Mouse (Mus musculus): ENCODE measurements around the gene Tmem255b. TPM values are rescaled to one million over a fixed set of nuclear protein-coding genes. Genes with fewer than 3 reads are reported as not detected.

The Tmem255b gene
- polyA plus RNA-seq, 1 experiment from 2014 or later: 0.62 TPM

DNA sequence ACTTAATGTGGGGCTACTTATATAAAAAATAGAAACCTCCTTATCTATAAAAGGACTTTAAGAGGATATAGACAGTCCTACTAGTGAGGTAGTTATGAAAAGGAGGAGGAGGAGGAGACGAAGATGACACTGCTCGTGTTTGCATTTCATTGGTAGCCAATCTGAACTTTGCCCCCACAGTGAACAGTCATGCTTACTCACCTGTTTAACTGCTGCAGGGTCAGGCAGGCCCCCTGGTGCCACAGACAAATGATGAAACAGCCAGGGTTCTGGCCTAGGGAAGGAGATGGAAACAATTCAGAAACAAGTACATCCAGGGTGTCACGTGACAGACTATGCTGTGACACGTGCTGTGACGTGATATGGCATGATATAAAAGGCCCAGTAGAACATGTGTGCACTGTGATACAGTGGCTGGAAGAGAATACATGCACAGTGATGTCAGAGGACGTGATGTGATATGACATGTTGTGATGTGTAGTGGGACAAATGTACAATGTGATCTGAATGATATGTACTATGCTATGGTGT, 16.8 kb downstream of the Tmem255b start:
- Histone ChIP-seq H3K4me1 (replicated peaks) (peaks cover 15% of the 10 kb centered on the region), H3K4me3 (no peak overlapping the region), H3K36me3 (no peaks in the 10 kb centered on the region), H3K27me3 (peaks cover 4% of the 10 kb centered on the region; the same call in 1 of the 2 replicates), H3K9me3 (no peaks in the 10 kb centered on the region), H3K27ac (no peak overlapping the region), H3K9ac (no peak overlapping the region), H3K4me2 (no peak overlapping the region)
- 78% methylated on average over 6 of the region's 6 CpGs for WGBS
- ATAC-seq (ENCODE audit: low FRiP score): no peak

DNA sequence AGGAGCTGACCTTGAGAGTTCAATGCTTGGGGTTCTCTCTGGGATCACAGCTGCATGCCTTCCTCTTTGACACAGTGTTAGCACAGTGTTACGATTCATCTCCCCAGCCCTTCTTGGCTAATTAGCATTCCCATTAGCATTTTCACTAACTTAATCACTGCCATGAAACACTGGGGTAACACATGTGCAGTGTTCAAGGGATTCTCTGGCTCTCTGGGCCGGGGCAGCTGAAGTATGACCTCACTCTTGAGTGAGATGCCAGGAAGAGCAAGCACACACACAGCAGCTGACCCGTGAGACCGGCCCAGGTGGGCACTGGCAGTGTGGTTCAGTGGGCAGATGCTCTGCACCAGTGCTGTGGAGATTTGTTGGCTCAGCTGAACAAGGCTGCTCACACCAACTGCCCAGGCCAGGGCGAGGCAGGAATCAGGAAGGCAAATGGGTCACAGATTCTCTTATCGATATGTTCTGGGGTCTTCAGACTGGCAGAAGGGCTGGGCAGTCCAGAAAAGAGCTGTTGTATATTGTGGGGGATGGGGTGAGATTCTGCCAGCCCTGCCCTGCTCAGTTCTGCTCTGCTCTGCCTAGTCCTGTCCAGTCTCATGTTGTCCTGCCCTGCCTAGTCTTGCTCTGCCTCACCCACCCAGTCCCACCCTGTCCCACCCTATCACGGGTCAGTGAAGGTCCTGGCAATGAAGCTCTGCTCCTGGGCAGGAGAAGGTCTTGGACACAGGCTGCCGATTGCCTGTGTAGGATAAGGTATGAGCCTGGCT, 19.5 kb downstream of the Tmem255b start:
- 55% methylated on average over 8 of the region's 8 CpGs for WGBS

DNA sequence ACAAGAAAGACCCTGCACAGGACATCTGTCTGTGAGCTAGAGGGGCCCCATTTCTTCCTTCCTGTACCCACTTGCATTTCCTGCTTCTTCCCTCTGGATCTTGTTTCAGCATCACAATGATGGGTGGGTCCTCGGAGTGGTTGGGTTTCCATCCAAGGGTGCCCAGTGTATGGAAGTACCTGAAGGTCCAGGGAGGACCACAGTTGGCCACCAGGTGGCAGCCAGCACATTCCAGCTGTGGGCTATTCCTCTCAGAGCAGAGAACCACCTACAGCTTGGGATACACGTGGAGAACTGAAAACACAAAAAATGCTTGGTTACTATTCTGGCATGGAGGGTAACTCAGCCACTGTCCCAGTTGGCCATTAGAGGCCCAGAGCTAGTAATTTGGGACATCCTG, 20.3 kb downstream of the Tmem255b start:
- 42% methylated on average over 2 of the region's 2 CpGs for WGBS
- H3K4me3 ChIP-seq: no peak overlapping the region
- H3K4me2 ChIP-seq: no peak overlapping the region
- 0 out of 2 replicates have a peak, but pooled peaks have one; percentile 46 for ATAC-seq (ENCODE audit: low FRiP score)
- peaks cover 15% of the 10 kb centered on the region for H3K4me1 ChIP-seq (replicated peaks)
- H3K27ac ChIP-seq: no peak overlapping the region
- no peaks in the 10 kb centered on the region for H3K9me3 ChIP-seq
- H3K27me3 ChIP-seq: no peaks in the 10 kb centered on the region
- H3K9ac ChIP-seq: no peak overlapping the region
- H3K36me3 ChIP-seq: no peaks in the 10 kb centered on the region

More for the DNA sequence above, 19.5 kb downstream of the Tmem255b start:
- Histone ChIP-seq H3K36me3 (no peaks in the 10 kb centered on the region), H3K4me3 (no peak overlapping the region), H3K27ac (peak overlapping the region; percentile 49), H3K9me3 (no peaks in the 10 kb centered on the region), H3K27me3 (no peaks in the 10 kb centered on the region), H3K9ac (0 out of 2 replicates have a peak overlapping the region, but pooled peaks have one; percentile 9), H3K4me1 (replicated peaks) (peaks cover 15% of the 10 kb centered on the region), H3K4me2 (no peak overlapping the region)
- ATAC-seq (ENCODE audit: low FRiP score): peak; percentile 84

DNA sequence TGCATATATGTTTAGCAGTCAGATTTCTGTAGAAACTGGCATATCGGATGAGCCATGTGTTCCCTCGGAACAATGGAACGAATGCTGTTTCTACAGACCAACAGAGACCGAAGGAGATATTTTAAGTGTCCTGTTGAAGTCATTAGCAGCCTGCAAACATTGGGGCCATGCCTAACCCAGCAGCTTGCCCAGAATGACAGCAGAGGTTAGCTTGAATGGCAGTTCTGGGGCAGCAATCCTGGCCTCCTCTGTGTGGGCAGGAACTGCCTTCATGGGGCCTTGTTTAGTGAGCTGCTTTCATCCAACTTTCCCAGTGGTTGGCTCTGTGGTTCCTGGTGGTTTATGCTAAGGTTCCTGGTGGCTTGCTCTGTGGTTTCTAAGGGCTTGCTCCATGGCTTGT, 24.4 kb downstream of the Tmem255b start:
- no peaks in the 10 kb centered on the region for H3K9me3 ChIP-seq
- H3K4me1 ChIP-seq (replicated peaks): peaks cover 8% of the 10 kb centered on the region
- H3K4me2 ChIP-seq: no peak overlapping the region
- H3K27ac ChIP-seq: no peak overlapping the region
- H3K4me3 ChIP-seq: no peak overlapping the region
- no peak overlapping the region for H3K9ac ChIP-seq
- H3K27me3 ChIP-seq: no peaks in the 10 kb centered on the region
- no peaks in the 10 kb centered on the region for H3K36me3 ChIP-seq
- 92% methylated on average over 4 of the region's 4 CpGs for WGBS
- no peak for ATAC-seq (ENCODE audit: low FRiP score)

DNA sequence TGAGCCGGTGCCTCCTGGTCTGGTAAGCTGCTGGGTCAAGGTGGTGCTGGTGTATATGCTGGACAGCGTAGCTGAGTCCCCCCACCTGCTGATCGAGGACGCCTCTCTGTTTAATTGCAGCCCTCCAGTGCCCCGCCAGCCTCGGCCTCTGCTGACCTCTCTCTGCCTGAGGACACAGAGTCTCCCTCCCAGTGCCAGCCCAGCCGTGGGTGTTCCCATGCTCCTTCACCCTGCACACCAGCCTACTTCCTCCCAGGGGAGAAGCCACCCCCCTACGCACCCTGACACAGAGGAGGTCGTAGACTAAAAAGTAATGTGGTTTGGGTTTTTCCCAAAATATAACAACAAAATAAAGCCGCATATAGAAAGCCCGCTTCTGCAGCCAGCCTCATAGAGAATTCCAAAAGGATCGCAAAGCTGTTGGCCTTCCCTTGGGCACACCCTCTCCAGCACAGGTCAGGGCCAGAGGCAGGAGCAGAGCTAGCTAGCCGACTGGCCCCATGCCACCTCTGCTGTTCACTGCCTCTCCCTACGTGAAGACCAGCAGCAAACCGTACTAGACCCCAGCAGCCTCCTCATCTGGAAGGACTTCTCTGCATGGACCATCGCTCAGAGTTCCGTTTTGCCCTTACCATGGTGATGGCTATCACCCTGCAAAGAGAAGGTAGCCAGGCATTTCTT, 26.2 kb downstream of the Tmem255b start:
- WGBS: 84% methylated on average over 17 of the region's 17 CpGs
- H3K9me3 ChIP-seq: no peaks in the 10 kb centered on the region
- H3K4me3 ChIP-seq: no peak overlapping the region

DNA sequence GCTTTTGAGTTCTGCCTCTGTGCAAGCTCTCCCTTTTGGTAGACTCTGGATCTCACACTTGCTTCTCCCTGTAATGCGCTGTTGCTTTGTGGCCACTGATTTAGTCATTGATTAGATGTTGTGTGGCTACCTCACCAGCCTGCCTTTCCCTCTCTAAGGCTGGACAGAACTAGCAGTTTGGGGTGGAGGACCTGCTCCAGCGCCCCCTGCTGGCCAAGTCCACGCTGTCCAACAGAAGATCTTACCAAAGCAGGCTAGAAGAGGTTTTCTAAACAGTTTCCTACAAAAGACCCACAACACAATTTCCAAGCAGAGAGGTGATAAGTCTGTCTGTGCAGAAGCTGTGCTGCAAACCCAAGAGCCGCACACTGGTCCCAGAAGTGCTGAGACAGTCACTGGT, 26.9 kb downstream of the Tmem255b start:
- no peaks in the 10 kb centered on the region for H3K27me3 ChIP-seq
- no peak overlapping the region for H3K4me2 ChIP-seq
- H3K36me3 ChIP-seq: no peaks in the 10 kb centered on the region
- H3K9me3 ChIP-seq: no peaks in the 10 kb centered on the region
- H3K4me3 ChIP-seq: no peak overlapping the region
- H3K4me1 ChIP-seq (replicated peaks): no peaks in the 10 kb centered on the region; the same call in 1 of the 2 replicates
- no peak for ATAC-seq (ENCODE audit: low FRiP score)
- H3K27ac ChIP-seq: no peak overlapping the region
- no peak overlapping the region for H3K9ac ChIP-seq
- 40% methylated on average over 4 of the region's 4 CpGs for WGBS

More for the DNA sequence above, 26.2 kb downstream of the Tmem255b start:
- Histone ChIP-seq H3K36me3 (no peaks in the 10 kb centered on the region), H3K4me2 (no peak overlapping the region), H3K27ac (no peak overlapping the region), H3K4me1 (replicated peaks) (no peaks in the 10 kb centered on the region; the same call in 1 of the 2 replicates), H3K27me3 (no peaks in the 10 kb centered on the region), H3K9ac (no peak overlapping the region)
- no peak for ATAC-seq (ENCODE audit: low FRiP score)

DNA sequence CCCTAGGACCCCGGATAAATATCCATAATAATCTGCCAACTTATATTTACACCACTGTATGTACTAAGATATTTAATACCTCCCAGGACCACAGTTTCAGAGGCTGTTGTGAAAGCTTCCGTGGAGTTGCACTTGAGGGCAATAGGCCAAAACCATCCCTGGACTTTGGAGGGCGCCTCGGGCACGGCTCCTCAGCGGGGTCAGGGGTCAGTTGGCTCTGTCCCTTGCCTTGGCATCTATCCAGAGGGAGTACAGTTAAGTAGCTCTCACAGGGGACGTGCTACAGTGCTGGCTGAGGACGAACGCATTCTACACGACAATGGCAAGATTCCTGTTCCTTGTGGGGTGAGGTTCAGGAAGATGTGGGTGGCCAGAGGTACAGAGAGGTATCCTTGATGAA, 27.4 kb downstream of the Tmem255b start:
- Histone ChIP-seq H3K4me3 (no peak overlapping the region), H3K27me3 (no peaks in the 10 kb centered on the region), H3K4me2 (no peak overlapping the region), H3K4me1 (replicated peaks) (no peaks in the 10 kb centered on the region; the same call in 1 of the 2 replicates), H3K36me3 (no peaks in the 10 kb centered on the region; the same call in 1 of the 2 replicates), H3K9me3 (no peaks in the 10 kb centered on the region), H3K9ac (no peak overlapping the region), H3K27ac (no peak overlapping the region)
- 79% methylated on average over 10 of the region's 10 CpGs for WGBS
- no peak for ATAC-seq (ENCODE audit: low FRiP score)

DNA sequence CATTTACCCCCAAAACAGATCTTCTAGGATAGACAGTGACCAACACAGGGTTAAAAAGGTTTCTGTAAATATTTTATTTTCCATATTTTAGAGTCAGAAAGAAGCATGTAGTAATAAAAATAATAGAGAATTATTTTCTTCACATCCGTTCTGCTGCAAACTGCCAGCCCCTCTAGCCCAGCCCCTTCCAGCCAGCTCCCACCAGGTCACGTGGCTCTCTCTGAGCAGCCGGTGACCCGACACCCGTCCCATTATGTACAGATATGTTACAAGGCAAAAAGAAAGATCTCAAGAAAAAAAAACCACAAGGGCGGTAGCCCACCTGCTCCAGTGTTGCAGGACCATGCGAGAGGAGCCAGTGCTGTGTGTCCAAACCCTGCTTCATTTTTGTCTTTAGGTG, 30.3 kb downstream of the Tmem255b start:
- no peaks in the 10 kb centered on the region; the same call in 1 of the 2 replicates for H3K4me1 ChIP-seq (replicated peaks)
- H3K4me2 ChIP-seq: no peak overlapping the region
- H3K27ac ChIP-seq: no peak overlapping the region
- 61% methylated on average over 7 of the region's 7 CpGs for WGBS
- no peaks in the 10 kb centered on the region for H3K9me3 ChIP-seq
- H3K36me3 ChIP-seq: peaks cover 6% of the 10 kb centered on the region; the same call in 1 of the 2 replicates
- H3K27me3 ChIP-seq: no peaks in the 10 kb centered on the region
- no peak overlapping the region for H3K9ac ChIP-seq
- H3K4me3 ChIP-seq: no peak overlapping the region
- no peak for ATAC-seq (ENCODE audit: low FRiP score)

DNA sequence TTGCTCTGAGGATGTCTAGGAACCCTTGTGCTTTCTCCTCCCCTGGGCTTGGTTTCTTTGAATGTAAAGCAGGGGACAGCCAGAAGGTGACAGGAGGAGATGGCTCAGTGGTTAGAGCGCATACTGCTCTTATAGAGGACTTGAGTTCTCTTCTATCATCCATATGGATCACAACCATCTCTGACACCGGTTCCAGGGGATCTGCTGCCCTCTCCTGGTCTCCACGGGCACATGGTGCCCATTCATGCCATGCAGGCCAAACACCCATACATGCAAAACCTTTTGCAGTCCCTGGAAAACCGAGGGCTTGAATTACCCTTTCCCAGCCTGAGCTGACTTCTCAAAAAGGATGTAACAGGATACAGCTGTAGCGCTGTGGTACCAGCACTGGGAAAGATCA, 32.0 kb downstream of the Tmem255b start:
- no peak for ATAC-seq (ENCODE audit: low FRiP score)
- Histone ChIP-seq H3K9me3 (no peaks in the 10 kb centered on the region), H3K4me3 (no peak overlapping the region), H3K9ac (no peak overlapping the region), H3K4me1 (replicated peaks) (no peaks in the 10 kb centered on the region; the same call in 1 of the 2 replicates), H3K27ac (no peak overlapping the region), H3K27me3 (no peaks in the 10 kb centered on the region), H3K4me2 (no peak overlapping the region), H3K36me3 (peaks cover 6% of the 10 kb centered on the region; the same call in 1 of the 2 replicates)
- WGBS: 76% methylated on average over 5 of the region's 5 CpGs

DNA sequence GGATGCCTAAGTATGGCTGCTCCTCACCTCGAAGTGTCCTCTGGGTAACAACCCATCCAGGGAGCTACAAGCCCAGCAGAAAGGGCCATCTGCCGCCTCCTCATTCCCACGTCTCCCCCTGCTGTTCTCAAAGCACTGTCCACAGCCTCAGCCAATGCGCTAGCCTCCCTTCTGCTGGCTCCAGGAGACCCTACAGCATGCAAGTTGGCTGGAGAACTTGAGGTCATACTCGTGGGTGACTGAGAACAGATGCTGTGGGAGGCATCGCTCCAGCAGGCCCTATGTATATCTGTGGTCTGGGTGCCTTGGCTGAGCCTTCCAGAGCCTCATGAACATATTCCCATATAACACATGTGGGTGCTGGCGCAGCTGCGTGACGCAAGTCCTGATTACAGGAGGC, 33.7 kb downstream of the Tmem255b start:
- no peak for ATAC-seq (ENCODE audit: low FRiP score)
- no peak overlapping the region for H3K4me3 ChIP-seq
- no peaks in the 10 kb centered on the region for H3K27me3 ChIP-seq
- H3K9me3 ChIP-seq: no peaks in the 10 kb centered on the region
- WGBS: 78% methylated on average over 9 of the region's 9 CpGs
- peaks cover 6% of the 10 kb centered on the region; the same call in 1 of the 2 replicates for H3K36me3 ChIP-seq
- H3K4me1 ChIP-seq (replicated peaks): no peaks in the 10 kb centered on the region
- H3K9ac ChIP-seq: no peak overlapping the region
- no peak overlapping the region for H3K4me2 ChIP-seq
- no peak overlapping the region for H3K27ac ChIP-seq

DNA sequence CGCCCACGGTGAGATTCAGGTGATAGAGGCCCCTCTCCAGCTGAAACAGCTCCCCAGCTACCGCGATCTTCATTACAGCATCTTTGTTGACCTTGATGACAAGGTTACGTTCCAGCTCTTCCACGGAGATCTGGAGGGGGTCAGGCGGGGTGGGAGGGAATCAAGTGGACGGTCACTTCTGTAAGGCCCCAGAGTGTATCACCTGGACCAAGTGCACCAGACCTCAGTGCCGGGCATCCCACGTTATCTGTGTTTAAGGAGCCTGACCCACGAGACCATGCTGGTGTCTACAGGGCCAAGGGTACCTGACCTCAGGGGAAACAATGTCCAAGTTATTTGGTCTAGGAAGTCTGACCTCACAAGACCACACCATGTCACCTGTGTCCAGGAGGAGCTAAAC, 36.5 kb downstream of the Tmem255b start:
- peaks cover 16% of the 10 kb centered on the region; the same call in 1 of the 2 replicates for H3K36me3 ChIP-seq
- no peaks in the 10 kb centered on the region for H3K27me3 ChIP-seq
- no peak overlapping the region for H3K4me3 ChIP-seq
- no peak overlapping the region for H3K9ac ChIP-seq
- WGBS: 93% methylated on average over 11 of the region's 11 CpGs
- no peak for ATAC-seq (ENCODE audit: low FRiP score)
- H3K9me3 ChIP-seq: no peaks in the 10 kb centered on the region
- no peak overlapping the region for H3K27ac ChIP-seq
- no peaks in the 10 kb centered on the region for H3K4me1 ChIP-seq (replicated peaks)
- no peak overlapping the region for H3K4me2 ChIP-seq

DNA sequence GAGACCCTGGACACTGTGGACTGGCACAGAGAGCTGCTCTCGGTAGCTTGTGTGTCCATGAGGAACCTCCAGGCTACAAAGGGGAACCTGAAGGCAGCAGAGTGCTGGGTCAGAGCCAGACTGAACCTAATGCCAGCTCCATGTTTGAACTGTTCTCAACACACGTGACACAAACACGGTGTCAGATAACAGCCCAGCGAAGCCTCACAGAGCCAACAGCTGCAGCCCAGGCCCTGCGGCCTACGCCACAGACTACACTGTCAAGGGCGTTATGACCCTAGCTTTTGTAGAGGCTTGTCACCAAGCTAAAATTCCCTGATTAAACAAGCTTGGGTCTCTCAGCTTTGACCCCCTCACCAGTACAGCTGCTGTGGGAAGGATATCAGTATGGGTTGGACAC, 37.3 kb downstream of the Tmem255b start:
- Histone ChIP-seq H3K27ac (no peak overlapping the region), H3K4me2 (no peak overlapping the region), H3K9ac (no peak overlapping the region), H3K4me3 (no peak overlapping the region), H3K4me1 (replicated peaks) (no peaks in the 10 kb centered on the region), H3K36me3 (peaks cover 16% of the 10 kb centered on the region; the same call in 1 of the 2 replicates), H3K27me3 (no peaks in the 10 kb centered on the region), H3K9me3 (no peaks in the 10 kb centered on the region)
- no peak for ATAC-seq (ENCODE audit: low FRiP score)
- 88% methylated on average over 7 of the region's 7 CpGs for WGBS
